Mouse (Mus musculus) cerebellum, adult 2 months (tissue): ENCODE data around the gene Cabp2.
"Not testable (repeated sequence)": the region's sequence is repeated elsewhere in the genome, so short reads cannot be mapped to it uniquely, and the experiment has no call there.

Source experiments
- CTCF ChIP-seq: fragments of 200-500 bp; IDR thresholded peaks from 2 replicates; pipeline ENCODE4 v1.5.1; 2011; ENCODE audit warnings: low read depth, mild to moderate bottlenecking, control low read depth, low read length, moderate library complexity, borderline replicate concordance; ENCODE audit not compliant: insufficient read depth
- POLR2A ChIP-seq: fragments of 200-500 bp; IDR thresholded peaks from 2 replicates; pipeline ENCODE4 v1.6.1; 2011; ENCODE audit warnings: low read length, control low read depth, borderline replicate concordance; ENCODE audit not compliant: insufficient read depth

GRCm38 (mm10) chr19:4049069-4049468, 32.3 kb upstream of the Cabp2 start:
- not testable (repeated sequence) for TF ChIP-seq CTCF, POLR2A
